Mouse (Mus musculus) megakaryocyte, embryonic 14.5 days (primary cell): ENCODE measurements around the gene Arrdc4. TPM values are rescaled to one million over a fixed set of nuclear protein-coding genes. Genes with fewer than 3 reads are reported as not detected.
A peak's percentile ranks its signal among the peaks of the same experiment; 100 is the strongest.

Experiments used
- H3K27me3 ChIP-seq: replicated peaks from 2 replicates; pipeline ENCODE3; 2012; ENCODE audit warnings: inconsistent platforms
- H3K36me3 ChIP-seq: replicated peaks from 2 replicates; pipeline ENCODE3; 2012; ENCODE audit warnings: low read length, inconsistent platforms, mixed read lengths
- H3K4me1 ChIP-seq: 2 replicates; pipeline ENCODE4 v1.6.1; 2012; ENCODE audit warnings: inconsistent platforms
- H3K4me3 ChIP-seq: replicated peaks from 2 replicates; pipeline ENCODE3; 2012; ENCODE audit warnings: moderate library complexity, mild to moderate bottlenecking, inconsistent platforms
- H3K9me3 ChIP-seq: 2 replicates; pipeline ENCODE4 v1.6.1; 2012; ENCODE audit warnings: inconsistent platforms
- FLI1 ChIP-seq: IDR thresholded peaks from 2 replicates; pipeline ENCODE4 v1.6.1; 2012; ENCODE audit warnings: low read length, inconsistent platforms, mixed read lengths
- GATA1 ChIP-seq: IDR thresholded peaks from 3 replicates; pipeline ENCODE4 v1.6.1; 2012; ENCODE audit warnings: mixed read lengths, low read length, inconsistent platforms, borderline replicate concordance
- polyA plus RNA-seq: library from polyadenylated mRNA; stranded (reverse); fragments of >175 nt; gene quantifications from 2 replicates; pipeline ENCODE4 v1.2.3, GENCODE M21; 2012; ENCODE audit warnings: low replicate concordance; ENCODE audit not compliant: insufficient read depth

Arrdc4 gene
- polyA plus RNA-seq, 1 experiment: 1.8 TPM

GRCm38 (mm10) chr7:68748361-68748760, 680 bp downstream of the Arrdc4 start:
- Histone ChIP-seq H3K9me3 (0 out of 2 replicates have a peak, but pooled peaks cover 3% of the 10 kb centered on the region), H3K4me3 (peak overlapping the region; percentile 90), H3K36me3 (no peaks in the 10 kb centered on the region), H3K4me1 (peaks cover 12% of the 10 kb centered on the region; the same call in 1 of the 2 replicates), H3K27me3 (peaks cover 13% of the 10 kb centered on the region)
- no peak for TF ChIP-seq FLI1
- no peak for TF ChIP-seq GATA1

- TF ChIP-seq GATA1: no peak
- no peak for TF ChIP-seq FLI1
Measured at GRCm38 (mm10) chr7:68744616-68745015, 4.4 kb downstream of the Arrdc4 start.

GRCm38 (mm10) chr7:68744206-68744605, 4.8 kb downstream of the Arrdc4 start:
- Histone ChIP-seq H3K36me3 (peaks cover 4% of the 10 kb centered on the region), H3K4me1 (peaks cover 9% of the 10 kb centered on the region; the same call in 1 of the 2 replicates), H3K9me3 (0 out of 2 replicates have a peak, but pooled peaks cover 3% of the 10 kb centered on the region), H3K27me3 (peaks cover 10% of the 10 kb centered on the region), H3K4me3 (no peak overlapping the region)
- TF ChIP-seq GATA1 (no peak), FLI1 (no peak)

More at GRCm38 (mm10) chr7:68744616-68745015, 4.4 kb downstream of the Arrdc4 start:
- Histone ChIP-seq H3K4me1 (peaks cover 12% of the 10 kb centered on the region; the same call in 1 of the 2 replicates), H3K9me3 (0 out of 2 replicates have a peak, but pooled peaks cover 3% of the 10 kb centered on the region), H3K4me3 (no peak overlapping the region), H3K27me3 (peaks cover 13% of the 10 kb centered on the region), H3K36me3 (peaks cover 4% of the 10 kb centered on the region)

- no peak overlapping the region for H3K4me3 ChIP-seq
- TF ChIP-seq FLI1: no peak
- H3K9me3 ChIP-seq: no peaks in the 10 kb centered on the region
- peaks cover 4% of the 10 kb centered on the region for H3K36me3 ChIP-seq
- no peaks in the 10 kb centered on the region for H3K4me1 ChIP-seq
- H3K27me3 ChIP-seq: no peaks in the 10 kb centered on the region
Measured at GRCm38 (mm10) chr7:68740763-68741162, 8.3 kb downstream of the Arrdc4 start.

GRCm38 (mm10) chr7:68738676-68739399, 10.2 kb downstream of the Arrdc4 start:
- Histone ChIP-seq H3K9me3 (no peaks in the 10 kb centered on the region), H3K4me3 (no peak overlapping the region), H3K27me3 (no peaks in the 10 kb centered on the region), H3K36me3 (peaks cover 4% of the 10 kb centered on the region), H3K4me1 (no peaks in the 10 kb centered on the region)
- TF ChIP-seq GATA1 (no peak), FLI1 (no peak)

GRCm38 (mm10) chr7:68726380-68726779, 22.7 kb downstream of the Arrdc4 start:
- no peak overlapping the region for H3K4me3 ChIP-seq
- no peaks in the 10 kb centered on the region for H3K36me3 ChIP-seq
- H3K27me3 ChIP-seq: no peaks in the 10 kb centered on the region
- 0 out of 2 replicates have a peak, but pooled peaks cover 5% of the 10 kb centered on the region for H3K9me3 ChIP-seq
- no peaks in the 10 kb centered on the region for H3K4me1 ChIP-seq
- TF ChIP-seq FLI1: no peak

GRCm38 (mm10) chr7:68724711-68725110, 24.3 kb downstream of the Arrdc4 start:
- no peaks in the 10 kb centered on the region for H3K4me1 ChIP-seq
- H3K4me3 ChIP-seq: no peak overlapping the region
- H3K9me3 ChIP-seq: 0 out of 2 replicates have a peak, but pooled peaks cover 5% of the 10 kb centered on the region
- TF ChIP-seq GATA1 (no peak), FLI1 (no peak)
- H3K36me3 ChIP-seq: no peaks in the 10 kb centered on the region
- no peaks in the 10 kb centered on the region for H3K27me3 ChIP-seq

- Histone ChIP-seq H3K9me3 (0 out of 2 replicates have a peak, but pooled peaks cover 5% of the 10 kb centered on the region), H3K27me3 (no peaks in the 10 kb centered on the region), H3K36me3 (no peaks in the 10 kb centered on the region), H3K4me3 (no peak overlapping the region), H3K4me1 (no peaks in the 10 kb centered on the region)
- TF ChIP-seq FLI1 (no peak), GATA1 (no peak)
Measured at GRCm38 (mm10) chr7:68721520-68721919, 27.5 kb downstream of the Arrdc4 start.

GRCm38 (mm10) chr7:68717988-68718387, 31.1 kb downstream of the Arrdc4 start:
- H3K9me3 ChIP-seq: 0 out of 2 replicates have a peak, but pooled peaks cover 5% of the 10 kb centered on the region
- no peak overlapping the region for H3K4me3 ChIP-seq
- H3K36me3 ChIP-seq: no peaks in the 10 kb centered on the region
- H3K4me1 ChIP-seq: no peaks in the 10 kb centered on the region
- H3K27me3 ChIP-seq: no peaks in the 10 kb centered on the region
- TF ChIP-seq FLI1: no peak
- TF ChIP-seq GATA1: no peak

- H3K4me3 ChIP-seq: no peak overlapping the region
- TF ChIP-seq FLI1 (no peak), GATA1 (no peak)
- no peaks in the 10 kb centered on the region for H3K27me3 ChIP-seq
- H3K9me3 ChIP-seq: 0 out of 2 replicates have a peak, but pooled peaks cover 5% of the 10 kb centered on the region
- no peaks in the 10 kb centered on the region for H3K36me3 ChIP-seq
- no peaks in the 10 kb centered on the region for H3K4me1 ChIP-seq
Measured at GRCm38 (mm10) chr7:68717498-68717897, 31.5 kb downstream of the Arrdc4 start.
